Mouse (Mus musculus) limb, embryonic 12.5 days (tissue): ENCODE measurements around the gene Sipa1l1. TPM values are rescaled to one million over a fixed set of nuclear protein-coding genes. Genes with fewer than 3 reads are reported as not detected.
A peak's percentile ranks its signal among the peaks of the same experiment; 100 is the strongest.

Experiments
- ATAC-seq: fragments of 200-750 bp; cut with Nextera tagmentation; 2 replicates; pipeline ENCODE4 v1.8.0; 2017; ENCODE audit warnings: low read depth, moderate TSS enrichment; ENCODE audit not compliant: insufficient number of reproducible peaks, insufficient read depth, low FRiP score, low TSS enrichment
- H3K27ac ChIP-seq: fragments of 300-500 bp; sonication (generic); 2 replicates; pipeline ENCODE4 v1.5.1; 2016; ENCODE audit warnings: mild to moderate bottlenecking, moderate library complexity
- H3K27me3 ChIP-seq: fragments of 300-500 bp; sonication (generic); 2 replicates; pipeline ENCODE4 v1.6.1; 2016; ENCODE audit warnings: mild to moderate bottlenecking, moderate library complexity
- H3K36me3 ChIP-seq: fragments of 300-500 bp; sonication (generic); 2 replicates; pipeline ENCODE4 v1.6.1; 2016; ENCODE audit warnings: mild to moderate bottlenecking, moderate library complexity
- H3K4me1 ChIP-seq: fragments of 300-500 bp; sonication (generic); replicated peaks from 2 replicates; pipeline ENCODE4 v1.6.1; 2016
- H3K4me2 ChIP-seq: fragments of 300-500 bp; sonication (generic); 2 replicates; pipeline ENCODE4 v1.6.1; 2016; ENCODE audit warnings: mild to moderate bottlenecking, moderate library complexity
- H3K4me3 ChIP-seq: fragments of 300-500 bp; sonication (generic); replicated peaks from 2 replicates; pipeline ENCODE4 v1.5.1; 2016; ENCODE audit warnings: mild to moderate bottlenecking
- H3K9ac ChIP-seq: fragments of 300-500 bp; sonication (generic); replicated peaks from 2 replicates; pipeline ENCODE4 v1.6.1; 2016; ENCODE audit warnings: mild to moderate bottlenecking, moderate library complexity
- H3K9me3 ChIP-seq: fragments of 300-500 bp; sonication (generic); 2 replicates; pipeline ENCODE4 v1.6.1; 2016; ENCODE audit warnings: mild to moderate bottlenecking, moderate library complexity
- whole genome bisulfite sequencing: fragments of 180-500 bp; shearing (Covaris S2); methylation state at CpG from one replicate; pipeline ENCODE4 v1.1.7; 2016; 5-methylcytosine and 5-hydroxymethylcytosine counted together
- polyA plus RNA-seq: library from polyadenylated mRNA; unstranded; fragments of >200 nt; fragmentation: Nextera tagmentation; extraction: Ambion mirVana; gene quantifications from 2 replicates; pipeline ENCODE4 v1.2.1, GENCODE M21; 2016

The Sipa1l1 gene
- polyA plus RNA-seq, 1 experiment from 2014 or later = 33.1 TPM

GRCm38 (mm10) chr12:82298662-82299460 lies 129.7 kb downstream of the Sipa1l1 start:
- H3K4me3 ChIP-seq = no peak overlapping the region
- H3K4me1 ChIP-seq = peaks cover 3% of the 10 kb centered on the region; the same call in 1 of the 2 replicates
- 85% methylated on average over 9 of the region's 9 CpGs for WGBS
- no peaks in the 10 kb centered on the region for H3K27me3 ChIP-seq
- no peak overlapping the region for H3K4me2 ChIP-seq
- H3K9me3 ChIP-seq = no peaks in the 10 kb centered on the region
- no peak for ATAC-seq
- H3K27ac ChIP-seq = no peak overlapping the region
- no peak overlapping the region for H3K9ac ChIP-seq
- no peaks in the 10 kb centered on the region for H3K36me3 ChIP-seq

- Histone ChIP-seq H3K9me3 (no peaks in the 10 kb centered on the region), H3K4me1 (peaks cover 4% of the 10 kb centered on the region; the same call in 1 of the 2 replicates), H3K27ac (no peak overlapping the region), H3K27me3 (no peaks in the 10 kb centered on the region), H3K36me3 (no peaks in the 10 kb centered on the region), H3K4me2 (no peak overlapping the region), H3K4me3 (no peak overlapping the region), H3K9ac (no peak overlapping the region)
- WGBS = 85% methylated on average over 2 of the region's 2 CpGs
- ATAC-seq = no peak
These were observed 135.0 kb downstream of the Sipa1l1 start for GRCm38 (mm10) chr12:82304140-82304539.

GRCm38 (mm10) chr12:82306035-82306434 lies 136.9 kb downstream of the Sipa1l1 start:
- peaks cover 4% of the 10 kb centered on the region; the same call in 1 of the 2 replicates for H3K4me1 ChIP-seq
- ATAC-seq = no peak
- 69% methylated on average over 4 of the region's 4 CpGs for WGBS
- no peaks in the 10 kb centered on the region for H3K9me3 ChIP-seq
- H3K4me3 ChIP-seq = no peak overlapping the region
- no peak overlapping the region for H3K9ac ChIP-seq
- H3K36me3 ChIP-seq = no peaks in the 10 kb centered on the region
- no peak overlapping the region for H3K27ac ChIP-seq
- no peak overlapping the region for H3K4me2 ChIP-seq
- H3K27me3 ChIP-seq = no peaks in the 10 kb centered on the region

DNA sequence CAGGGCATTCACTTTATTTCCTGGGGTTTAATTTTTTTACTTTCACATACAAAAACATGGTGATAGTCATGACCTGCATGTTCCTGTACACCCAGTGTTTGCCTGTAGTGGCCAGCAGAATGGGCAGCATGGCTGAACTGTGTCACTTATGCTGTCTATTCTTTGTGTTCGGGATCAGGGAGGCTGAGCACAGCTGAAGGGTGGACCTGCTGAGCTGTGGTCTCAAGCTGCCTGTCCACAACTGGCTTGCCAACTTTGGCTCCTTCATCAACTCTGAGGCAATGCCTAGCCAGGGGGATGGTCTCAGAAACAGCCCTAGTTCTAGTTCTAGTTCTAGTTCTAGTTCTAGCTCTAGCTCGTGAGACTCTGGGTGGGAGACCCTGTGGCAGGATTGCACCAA lies 142.5 kb downstream of the Sipa1l1 start:
- Histone ChIP-seq H3K4me1 (peaks cover 4% of the 10 kb centered on the region; the same call in 1 of the 2 replicates), H3K9me3 (no peaks in the 10 kb centered on the region), H3K9ac (no peak overlapping the region), H3K27ac (no peak overlapping the region), H3K27me3 (no peaks in the 10 kb centered on the region), H3K4me3 (no peak overlapping the region), H3K4me2 (no peak overlapping the region), H3K36me3 (0 out of 2 replicates have a peak, but pooled peaks cover 8% of the 10 kb centered on the region)
- WGBS = 93% methylated on average over 2 of the region's 2 CpGs
- ATAC-seq = no peak

- H3K9me3 ChIP-seq = no peaks in the 10 kb centered on the region
- 78% methylated on average over 17 of the region's 17 CpGs for WGBS
- no peak overlapping the region for H3K4me2 ChIP-seq
- no peak overlapping the region for H3K27ac ChIP-seq
- 0 out of 2 replicates have a peak, but pooled peaks cover 8% of the 10 kb centered on the region for H3K36me3 ChIP-seq
- H3K4me3 ChIP-seq = no peak overlapping the region
- peaks cover 4% of the 10 kb centered on the region; the same call in 1 of the 2 replicates for H3K4me1 ChIP-seq
- no peak for ATAC-seq
- no peaks in the 10 kb centered on the region for H3K27me3 ChIP-seq
- no peak overlapping the region for H3K9ac ChIP-seq
These were observed 143.1 kb downstream of the Sipa1l1 start for GRCm38 (mm10) chr12:82312091-82312820.

DNA sequence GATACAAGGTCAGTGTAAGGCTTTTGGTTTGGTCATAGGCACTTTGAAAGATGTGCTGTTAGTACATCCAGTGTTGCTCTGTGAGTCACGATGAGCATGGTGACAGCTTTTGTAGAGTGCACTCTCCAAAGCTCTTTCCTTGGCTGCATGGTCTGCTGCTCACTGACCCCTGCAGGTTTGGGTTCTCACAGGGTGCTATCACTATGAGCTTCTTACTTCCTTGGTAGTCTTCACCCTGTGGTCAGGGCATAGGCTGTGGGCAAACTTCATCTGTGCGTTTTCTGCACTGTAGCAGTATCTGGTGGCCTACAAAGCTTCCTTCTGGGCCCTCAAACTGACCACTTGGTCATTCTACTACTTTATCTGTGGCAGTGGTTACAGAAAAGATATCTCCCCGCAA lies 144.0 kb downstream of the Sipa1l1 start:
- Histone ChIP-seq H3K4me2 (no peak overlapping the region), H3K4me1 (peaks cover 4% of the 10 kb centered on the region; the same call in 1 of the 2 replicates), H3K27ac (no peak overlapping the region), H3K9me3 (no peaks in the 10 kb centered on the region), H3K27me3 (no peaks in the 10 kb centered on the region), H3K36me3 (0 out of 2 replicates have a peak, but pooled peaks cover 8% of the 10 kb centered on the region), H3K9ac (no peak overlapping the region), H3K4me3 (no peak overlapping the region)
- ATAC-seq = no peak
- WGBS = 95% methylated on average over 3 of the region's 3 CpGs

- Histone ChIP-seq H3K4me1 (peaks cover 13% of the 10 kb centered on the region; the same call in 1 of the 2 replicates), H3K9ac (no peak overlapping the region), H3K27ac (no peak overlapping the region), H3K9me3 (no peaks in the 10 kb centered on the region), H3K27me3 (no peaks in the 10 kb centered on the region), H3K4me3 (no peak overlapping the region), H3K36me3 (no peaks in the 10 kb centered on the region), H3K4me2 (no peak overlapping the region)
- WGBS = 83% methylated on average over 7 of the region's 7 CpGs
- no peak for ATAC-seq
These were observed 150.5 kb downstream of the Sipa1l1 start for GRCm38 (mm10) chr12:82319436-82320131.

GRCm38 (mm10) chr12:82320204-82320603 lies 151.1 kb downstream of the Sipa1l1 start:
- 66% methylated on average over 3 of the region's 3 CpGs for WGBS
- no peak overlapping the region for H3K4me2 ChIP-seq
- no peaks in the 10 kb centered on the region for H3K9me3 ChIP-seq
- H3K27ac ChIP-seq = no peak overlapping the region
- peaks cover 13% of the 10 kb centered on the region; the same call in 1 of the 2 replicates for H3K4me1 ChIP-seq
- no peaks in the 10 kb centered on the region for H3K36me3 ChIP-seq
- H3K4me3 ChIP-seq = no peak overlapping the region
- no peak overlapping the region for H3K9ac ChIP-seq
- no peak for ATAC-seq
- H3K27me3 ChIP-seq = no peaks in the 10 kb centered on the region

DNA sequence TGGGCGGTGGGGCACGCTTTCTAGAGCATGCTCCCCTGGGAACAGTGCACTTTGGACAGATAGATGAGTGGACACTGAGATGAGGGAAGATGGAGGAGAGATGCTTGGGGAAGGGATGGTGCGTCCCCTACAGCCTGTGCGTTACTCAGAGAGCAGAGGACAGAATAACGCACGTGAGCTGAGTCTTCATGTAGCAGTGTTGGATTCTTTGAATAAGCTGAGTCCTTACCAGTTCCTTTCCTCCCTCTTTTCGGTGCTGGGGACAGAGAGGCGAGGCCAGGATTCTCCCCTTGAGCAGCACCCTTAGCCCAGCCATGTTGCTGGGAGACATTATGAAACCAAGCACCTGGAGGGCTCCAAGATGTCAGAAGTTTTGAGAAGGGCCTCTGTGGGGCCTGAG lies 152.3 kb downstream of the Sipa1l1 start:
- Histone ChIP-seq H3K4me3 (no peak overlapping the region), H3K4me1 (peaks cover 13% of the 10 kb centered on the region; the same call in 1 of the 2 replicates), H3K27ac (0 out of 2 replicates have a peak overlapping the region, but pooled peaks have one; percentile 29), H3K27me3 (no peaks in the 10 kb centered on the region), H3K9me3 (no peaks in the 10 kb centered on the region), H3K9ac (no peak overlapping the region), H3K36me3 (no peaks in the 10 kb centered on the region), H3K4me2 (no peak overlapping the region)
- 86% methylated on average over 8 of the region's 8 CpGs for WGBS
- ATAC-seq = no peak

- no peak for ATAC-seq
- H3K9me3 ChIP-seq = no peaks in the 10 kb centered on the region
- H3K4me1 ChIP-seq = peaks cover 13% of the 10 kb centered on the region; the same call in 1 of the 2 replicates
- H3K27me3 ChIP-seq = no peaks in the 10 kb centered on the region
- H3K36me3 ChIP-seq = no peaks in the 10 kb centered on the region
- 78% methylated on average over 2 of the region's 2 CpGs for WGBS
- H3K4me2 ChIP-seq = no peak overlapping the region
- no peak overlapping the region for H3K9ac ChIP-seq
- H3K27ac ChIP-seq = 0 out of 2 replicates have a peak overlapping the region, but pooled peaks have one; percentile 29
- no peak overlapping the region for H3K4me3 ChIP-seq
These were observed 152.7 kb downstream of the Sipa1l1 start for GRCm38 (mm10) chr12:82321855-82322254.
